Mouse (Mus musculus): ENCODE results near the gene RPS10-NUDT3.

DNA sequence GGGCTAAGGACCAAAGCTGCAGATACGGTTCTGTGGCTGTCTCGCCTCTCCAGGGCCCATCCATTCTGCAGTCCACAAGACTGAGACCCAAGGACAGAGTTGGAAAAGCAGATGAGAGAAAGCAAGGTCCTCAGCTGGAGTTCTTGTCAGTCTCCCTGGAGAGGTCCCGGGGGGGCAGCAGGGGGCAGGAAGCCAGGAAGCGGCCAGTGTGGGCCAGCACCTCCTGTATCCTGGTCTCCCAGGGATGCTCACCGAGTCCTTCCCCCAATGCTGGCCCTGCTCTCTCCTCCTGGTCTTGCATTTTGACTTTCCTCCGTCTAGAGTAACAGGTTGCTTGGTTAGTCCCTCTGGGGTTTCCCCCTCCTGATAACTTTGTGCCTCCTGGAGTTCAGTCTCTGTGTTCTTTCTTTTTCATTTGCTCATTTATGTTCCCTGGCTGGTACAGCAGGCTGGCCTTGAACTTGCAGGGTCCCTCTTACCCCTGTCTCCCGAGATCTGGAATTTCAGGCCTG, 88.4 kb downstream of the RPS10-NUDT3 start:
- TF ChIP-seq CTCF (IDR thresholded peaks at IDR 0.05; ENCODE audit: extremely low read depth, insufficient read depth, insufficient read length, insufficient replicate concordance) (no peak), POLR2A (IDR thresholded peaks at IDR 0.05; ENCODE audit: low read depth, low read length) (no peak)

All from spleen, adult 2 months (tissue).